Mouse (Mus musculus) cerebellum, adult 18-20 months (tissue): ENCODE measurements at regions not wholly inside any gene's neighbourhood (a gene's known extent, or its start where the extent isn't known, plus 50 kb on each side); places are given as distances from the start of the nearest gene placed in this dataset.

ENCODE experiments used
- DNase-seq, 2 experiments: peaks; one replicate each; pipeline ENCODE4 v3.0.0; 2021

DNA sequence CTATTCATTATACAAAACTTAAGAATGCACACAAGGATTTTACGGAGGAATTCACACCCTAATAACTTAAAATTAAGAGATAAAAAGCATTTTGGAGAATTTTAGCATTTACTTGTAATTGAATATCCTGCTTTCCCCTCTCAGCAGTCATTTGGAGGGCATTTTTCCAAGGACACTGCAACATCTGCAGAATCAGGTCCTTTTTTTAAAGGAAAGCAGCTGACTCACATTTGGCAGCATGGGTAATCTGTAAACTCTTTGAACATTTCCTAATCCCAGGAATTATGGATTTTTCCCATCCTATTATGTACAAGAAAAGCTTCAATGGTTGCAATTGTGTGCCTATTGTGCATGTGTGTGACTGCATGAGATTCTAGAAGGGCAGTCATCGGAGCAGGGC is 112.0 kb downstream of the Gm19410 start:
- DNase-seq, result no peak

GRCm38 (mm10) chr8:35881810-35882209 is 116.2 kb downstream of the Gm19410 start:
- DNase-seq, result no peak

DNA sequence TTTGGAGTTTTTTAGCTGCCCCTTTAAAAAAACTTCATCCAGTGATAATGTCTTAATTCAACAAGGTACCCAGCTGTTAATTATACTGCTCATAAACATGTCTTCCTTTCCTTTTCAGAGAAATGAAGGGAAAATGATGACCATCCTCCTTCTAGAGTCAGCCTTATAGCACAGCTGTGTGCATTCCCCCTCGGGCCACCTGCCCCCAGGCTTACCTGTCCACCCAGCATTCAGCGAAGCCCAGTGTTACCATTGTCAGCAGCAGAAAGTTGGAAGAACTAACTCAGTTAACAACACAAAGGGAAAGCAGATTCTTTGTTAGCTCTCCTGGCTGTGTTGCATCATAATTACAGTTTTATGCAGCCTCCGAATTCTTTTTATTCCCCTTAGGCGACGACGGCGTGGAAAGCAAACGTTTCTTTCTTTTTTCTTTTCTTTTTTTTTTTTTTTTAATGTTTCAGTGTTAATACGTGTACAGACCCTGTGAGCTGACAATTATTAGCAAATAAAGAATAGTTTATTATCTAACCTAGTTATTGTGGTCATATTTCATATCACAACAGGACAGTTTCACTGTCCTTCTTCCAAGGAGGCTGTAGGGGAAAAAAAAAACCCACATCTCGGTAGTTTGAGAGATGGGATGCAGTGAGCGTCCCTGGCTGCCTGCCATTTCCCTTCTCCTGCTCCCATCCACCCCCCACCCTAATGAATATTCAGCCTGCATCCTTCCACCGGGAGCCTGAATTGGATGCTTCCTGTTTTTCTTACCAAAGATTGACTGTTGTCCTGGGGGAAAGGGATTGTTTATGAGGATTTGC is 117.3 kb downstream of the Gm19410 start:
- no peak for DNase-seq

- DNase-seq, result no peak
Measured at GRCm38 (mm10) chr8:35883456-35883780, 117.8 kb downstream of the Gm19410 start.

- DNase-seq, result no peak
Measured at GRCm38 (mm10) chr8:35884545-35884944, 119.0 kb downstream of the Gm19410 start.

DNA sequence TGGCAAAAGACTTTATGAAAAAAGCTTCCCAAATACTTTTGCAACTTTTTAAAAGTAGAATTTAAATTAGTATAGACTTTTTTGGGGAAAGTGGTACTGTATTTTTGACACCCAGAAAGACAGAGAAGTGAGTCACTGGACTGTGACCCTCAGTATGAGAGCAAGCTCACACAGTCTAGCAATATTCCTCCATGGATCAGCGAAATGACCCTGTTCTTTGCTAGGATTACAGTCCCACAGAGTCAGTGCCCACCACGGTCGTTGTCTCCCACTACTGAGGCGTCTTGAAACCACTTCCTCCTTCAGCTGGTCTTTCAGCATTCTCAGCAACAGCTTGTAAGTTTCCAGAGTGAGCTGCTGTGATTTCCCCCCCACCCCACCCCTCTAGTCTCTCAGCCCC is 124.5 kb downstream of the Gm19410 start:
- DNase-seq, result no peak

DNA sequence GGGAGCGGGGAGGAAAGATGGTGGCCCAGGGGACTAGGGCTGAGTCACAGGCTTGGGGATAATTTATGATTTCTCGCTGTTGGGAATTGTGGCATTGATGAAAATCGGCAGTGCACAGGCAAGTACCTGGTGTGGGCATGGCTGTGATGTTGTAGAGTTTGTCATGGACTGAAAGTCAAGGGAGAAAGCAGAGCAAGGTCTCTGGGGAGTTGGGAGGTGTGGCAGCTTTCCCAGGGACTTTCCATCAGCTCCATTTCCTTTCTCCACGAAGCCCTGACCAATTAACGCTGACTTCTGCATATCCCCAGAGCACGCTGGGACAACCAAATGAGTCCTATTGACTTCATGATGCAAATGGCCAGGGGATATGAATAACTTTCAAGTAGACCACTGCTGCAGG is 126.2 kb downstream of the Gm19410 start:
- no peak for DNase-seq

DNA sequence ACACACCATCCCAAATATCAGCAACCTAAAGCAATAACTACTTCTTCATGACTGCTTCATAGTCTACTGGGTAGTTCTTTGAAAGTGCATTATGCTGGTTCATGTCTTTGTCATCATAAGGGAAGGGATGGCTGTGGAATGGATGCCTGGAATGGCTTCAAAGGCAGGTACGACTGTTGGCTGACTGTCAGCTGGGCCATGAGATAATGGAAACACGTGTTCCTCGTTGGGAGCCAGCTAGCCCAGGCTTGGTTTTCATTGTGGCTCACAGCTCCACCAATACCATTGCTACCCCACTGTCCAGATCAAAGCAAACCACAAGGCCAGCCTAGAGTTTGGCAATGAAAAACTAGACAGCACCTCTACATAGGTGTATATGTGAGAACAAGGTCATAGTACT is 132.9 kb downstream of the Gm19410 start:
- peak in 1 of 2 experiments; percentile 38 for DNase-seq

DNA sequence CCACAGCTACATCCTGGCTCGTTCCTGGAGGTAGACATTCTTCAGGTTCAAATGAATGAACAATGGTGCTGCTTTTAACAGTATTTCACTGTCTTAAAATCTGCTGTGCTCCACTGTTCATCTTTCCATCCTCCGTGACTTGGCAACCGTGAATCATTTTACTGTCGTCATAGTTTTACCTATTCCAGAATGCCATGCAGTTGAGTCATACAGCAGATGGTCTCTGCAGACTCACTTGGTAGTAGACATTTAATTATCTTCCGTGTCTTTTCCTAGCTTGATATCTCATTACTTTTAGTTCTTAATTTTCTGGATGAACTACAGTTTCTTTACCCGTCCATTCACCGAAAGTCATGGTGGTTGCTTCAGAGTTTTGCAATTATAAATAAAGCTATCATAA is 135.9 kb downstream of the Gm19410 start:
- peak; percentile 46 to 66 for DNase-seq

DNA sequence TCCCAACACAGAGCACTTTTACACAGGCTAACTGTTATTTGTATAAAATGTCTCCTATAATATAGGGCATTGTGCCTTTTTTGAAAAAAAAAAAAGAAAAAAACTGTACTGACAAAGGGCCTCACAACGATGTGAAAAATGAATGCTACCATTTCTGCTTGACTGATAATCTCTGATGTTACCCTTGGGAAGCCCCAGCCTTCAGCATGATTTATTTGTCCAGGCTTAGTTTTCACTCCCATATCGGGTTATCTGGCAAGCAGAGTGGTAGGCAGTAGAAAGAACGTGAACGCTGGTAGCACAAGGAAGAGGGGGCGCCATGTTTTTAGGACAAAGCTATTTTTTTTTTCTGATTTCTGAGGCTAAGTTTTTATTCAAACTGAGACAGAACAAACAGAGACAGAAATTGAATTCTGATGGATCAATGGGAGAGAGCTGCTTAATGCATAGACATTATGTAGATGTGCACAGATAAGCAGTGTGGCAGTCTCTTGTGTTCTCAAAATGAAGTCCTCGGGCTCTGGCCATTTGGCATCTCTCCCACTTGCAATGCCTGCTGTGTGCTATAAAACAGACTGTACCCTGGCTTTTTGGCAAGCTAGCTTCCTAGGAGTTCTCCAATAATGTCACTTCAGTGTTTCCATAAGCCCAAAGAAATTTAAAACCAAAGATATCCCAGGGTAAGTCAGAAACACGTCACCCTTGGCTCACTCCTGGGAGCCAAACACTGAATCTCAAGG is 139.3 kb downstream of the Gm19410 start:
- peak; percentile 78 to 84 for DNase-seq

DNA sequence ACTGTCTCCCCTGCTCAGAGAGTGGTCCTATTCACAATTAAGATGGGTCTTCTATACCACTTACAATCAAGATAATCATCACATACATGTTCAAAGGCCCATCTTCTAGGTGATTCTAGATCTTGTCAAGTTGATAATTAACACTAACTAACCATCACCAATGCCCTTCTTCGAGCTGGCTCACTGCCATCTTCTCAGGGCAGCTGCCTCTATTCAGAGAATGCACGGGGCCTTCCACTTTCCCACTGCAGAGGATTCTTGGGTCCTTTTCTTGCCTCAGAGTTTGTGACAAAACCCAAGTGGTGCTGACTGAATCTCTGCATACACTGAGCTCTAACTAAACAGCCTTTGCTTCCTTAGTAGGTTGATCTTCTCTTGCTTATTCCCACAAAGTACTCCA is 142.4 kb downstream of the Gm19410 start:
- no peak for DNase-seq

- no peak for DNase-seq
Measured at GRCm38 (mm10) chr8:35912264-35912663, 146.7 kb downstream of the Gm19410 start.

DNA sequence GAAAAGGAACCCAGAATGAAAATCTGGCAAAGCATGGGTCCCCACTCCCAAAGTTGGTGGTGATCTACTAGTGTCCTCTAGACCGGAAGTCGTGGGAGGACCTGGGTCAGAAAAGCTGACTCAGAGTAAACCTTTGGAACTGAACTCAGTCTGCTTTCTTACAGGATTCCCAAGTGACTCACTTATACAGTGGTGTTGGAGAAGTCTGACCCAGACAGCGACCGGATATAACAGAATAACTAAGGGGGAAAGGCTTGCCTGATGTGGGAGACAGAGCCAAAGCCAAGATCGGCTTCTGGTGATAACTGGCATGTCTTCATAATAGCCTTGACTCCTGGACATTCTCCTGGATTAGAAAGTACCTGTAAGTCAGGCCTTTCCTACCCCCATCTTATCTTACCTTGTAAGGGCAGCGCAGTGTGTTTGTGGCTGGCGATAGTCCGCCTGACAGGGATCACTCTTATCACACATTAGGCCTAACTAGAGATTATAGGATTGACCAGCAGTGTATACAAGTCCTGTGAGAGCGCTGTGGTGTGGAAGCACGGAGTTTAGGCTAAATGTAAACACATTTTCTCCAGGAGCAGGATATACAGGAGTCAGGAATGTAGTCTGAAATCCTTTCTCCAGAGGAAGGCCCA is 150.4 kb downstream of the Gm19410 start:
- DNase-seq, result no peak

- DNase-seq, result no peak
Measured at GRCm38 (mm10) chr8:35917573-35917972, 152.0 kb downstream of the Gm19410 start.

DNA sequence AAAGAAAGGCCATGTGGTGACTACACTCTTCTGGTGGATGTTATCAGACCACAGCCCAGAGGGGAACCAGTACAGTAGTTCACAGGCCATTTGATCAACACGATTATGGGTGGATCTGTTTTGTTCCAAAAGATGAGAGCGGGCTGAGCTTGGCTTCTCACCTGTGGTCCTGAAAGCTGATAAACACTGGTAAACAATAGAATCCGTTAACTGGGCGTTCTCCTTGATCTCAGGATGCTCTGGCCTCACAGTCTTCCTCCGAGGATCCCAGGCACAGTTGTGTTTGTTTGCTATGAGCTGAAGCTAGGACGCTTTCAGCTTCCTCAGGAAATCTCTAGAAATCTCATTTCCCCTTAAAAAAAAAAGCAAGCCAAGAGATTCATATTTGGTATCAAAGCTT is 153.9 kb downstream of the Gm19410 start:
- DNase-seq, result no peak

DNA sequence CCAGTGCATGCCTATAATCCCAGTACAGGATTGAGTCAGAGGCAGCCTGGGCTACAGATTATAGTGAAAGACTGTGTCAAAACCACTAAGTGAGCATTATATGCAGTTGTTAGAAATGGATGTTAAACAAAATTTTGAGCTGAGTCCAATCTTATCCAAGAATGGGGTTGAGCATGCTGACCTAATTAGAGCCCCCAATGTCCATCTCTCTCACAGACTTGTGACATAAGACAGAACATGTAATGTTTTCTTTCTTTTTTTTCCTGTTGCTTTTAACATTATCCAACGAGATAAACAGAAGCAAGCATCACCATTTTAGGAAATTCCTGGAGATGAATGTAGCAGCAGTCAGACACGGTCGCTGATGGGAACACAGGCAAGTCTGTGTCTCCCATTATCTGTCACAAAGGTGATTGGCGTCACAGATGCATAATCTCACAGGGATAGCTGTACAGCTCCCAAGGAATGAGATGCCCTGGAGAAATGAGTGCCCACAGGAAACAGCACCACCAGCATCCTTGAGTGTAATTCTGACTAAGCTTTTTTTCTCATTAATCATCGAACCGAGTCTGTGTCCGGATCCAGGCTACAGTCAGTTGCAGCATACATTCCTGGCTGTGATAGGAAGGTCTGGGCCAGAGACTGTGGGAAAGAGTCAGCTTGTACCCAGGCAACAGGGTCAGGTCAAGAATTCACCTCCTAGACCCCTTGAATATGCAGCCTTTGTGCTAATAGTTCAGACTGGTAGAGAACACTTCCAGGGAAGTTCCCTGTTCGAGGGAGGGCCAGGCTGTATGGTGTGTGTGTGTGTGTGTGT is 154.5 kb downstream of the Gm19410 start:
- DNase-seq, result no peak

- peak; percentile 90 to 93 for DNase-seq
Measured at GRCm38 (mm10) chr8:35924026-35924425, 158.4 kb downstream of the Gm19410 start.

DNA sequence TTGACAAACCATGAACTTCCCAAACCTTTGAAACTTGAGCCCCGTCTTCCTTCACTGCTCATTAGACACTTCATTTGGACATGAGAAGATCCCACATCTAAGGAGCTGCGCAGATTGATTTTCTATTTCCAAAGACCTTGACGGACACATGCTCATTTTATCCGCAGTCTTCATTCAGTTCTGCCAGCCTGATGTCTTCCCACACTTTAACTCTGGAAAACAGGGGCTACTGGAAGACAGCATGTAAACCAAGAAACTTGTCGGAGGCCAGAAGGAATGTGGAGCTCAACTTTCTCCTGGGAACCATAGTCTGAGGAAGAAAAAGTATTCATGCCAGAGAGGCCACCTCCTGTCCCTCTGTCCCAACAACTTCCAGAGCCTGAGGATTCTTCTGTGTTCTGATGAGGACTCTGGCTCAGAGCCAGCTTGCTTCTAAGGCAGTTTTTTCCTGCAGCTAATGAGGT is 161.8 kb downstream of the Gm19410 start:
- peak in 1 of 2 experiments; percentile 28 for DNase-seq

DNA sequence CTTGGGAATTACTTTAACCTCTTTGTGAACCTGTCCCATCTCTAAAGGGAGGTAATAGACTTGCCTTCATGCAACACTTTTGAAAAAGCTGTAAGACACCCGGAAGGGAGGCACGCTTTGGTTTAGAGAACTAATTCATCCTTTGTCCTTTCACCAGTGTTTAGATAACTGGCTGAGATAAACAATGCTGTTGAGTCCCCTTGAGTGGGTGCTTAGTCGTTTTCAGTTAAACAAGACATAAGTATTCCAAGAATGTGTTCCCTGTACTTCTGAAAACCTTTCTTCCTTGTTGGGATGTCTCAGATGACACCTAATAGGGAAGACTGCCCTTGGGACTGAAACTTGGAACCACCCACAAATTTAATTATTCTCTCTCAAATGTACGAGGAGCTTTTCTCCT is 164.7 kb downstream of the Gm19410 start:
- DNase-seq, result no peak

DNA sequence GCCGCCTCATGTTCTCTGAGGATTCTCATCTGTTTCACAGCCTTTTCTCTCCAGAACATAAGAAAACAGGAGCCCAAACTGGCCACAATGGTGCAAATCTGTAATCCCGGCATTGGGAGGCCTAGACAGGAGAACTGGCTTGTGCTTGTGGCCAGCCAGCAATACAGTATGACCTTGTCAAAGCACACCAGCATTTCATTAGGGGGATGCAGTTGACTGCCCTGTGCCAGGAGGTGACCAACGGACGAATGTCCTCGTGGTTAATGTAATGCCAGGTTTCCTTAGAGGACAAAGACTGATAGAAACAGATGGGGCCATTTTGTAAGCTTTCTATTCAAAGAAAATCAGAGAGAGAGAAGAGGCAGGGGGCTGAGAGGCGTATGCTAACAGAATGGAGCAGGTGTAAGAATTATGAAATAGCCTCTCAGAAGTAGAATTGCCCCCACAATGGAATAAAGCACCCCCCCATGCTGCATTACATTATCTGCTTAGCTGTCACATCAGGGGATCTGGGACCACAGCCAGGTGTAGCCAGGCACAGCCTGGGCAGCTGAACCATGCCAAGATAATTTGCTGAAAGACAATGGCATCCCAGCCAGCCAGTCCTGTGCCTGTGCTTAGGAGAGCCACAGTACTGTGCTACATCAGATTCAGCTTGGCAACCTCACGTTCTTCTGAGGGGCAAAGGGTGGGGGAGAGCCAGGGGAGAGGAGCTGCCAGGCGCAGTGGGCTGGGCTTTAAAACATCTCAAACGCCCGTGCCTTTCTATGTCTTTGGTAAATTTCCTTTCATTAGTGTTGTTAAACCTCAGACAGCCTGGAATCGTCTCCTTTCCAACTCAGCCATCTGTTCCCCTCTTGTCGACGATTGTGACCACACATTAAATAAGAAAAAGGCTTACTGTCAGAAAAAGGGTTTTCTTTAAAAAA is 167.9 kb downstream of the Gm19410 start:
- peak; percentile 97 for DNase-seq

- no peak for DNase-seq
Measured at GRCm38 (mm10) chr8:35934115-35934607, 168.6 kb downstream of the Gm19410 start.

DNA sequence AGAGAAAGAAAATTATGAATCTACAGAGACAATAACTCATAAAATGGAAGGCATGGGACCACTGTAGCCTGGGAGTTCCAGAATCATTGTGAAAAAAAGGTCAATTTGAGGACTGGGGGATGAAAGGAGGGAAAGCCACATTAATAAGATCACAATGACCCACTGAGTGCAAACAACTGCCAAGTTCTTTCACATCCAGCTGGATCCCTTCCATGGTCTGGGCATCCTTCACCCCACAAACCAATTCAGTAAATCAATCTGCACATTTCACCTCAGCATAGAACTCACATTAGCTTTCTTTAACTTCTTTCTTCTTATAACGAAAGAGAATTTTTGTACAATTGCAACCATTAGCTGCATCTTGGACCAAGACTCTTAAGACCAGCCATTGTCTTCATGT is 169.4 kb downstream of the Gm19410 start:
- peak; percentile 64 to 66 for DNase-seq
